Mouse (Mus musculus) ovary, postnatal 36 days (tissue): ENCODE results near the gene Tnrc6c.

Source experiments
- DNase-seq: peaks from one replicate; pipeline ENCODE4 v3.0.0; 2022; ENCODE audit warnings: low spot score, mixed read lengths

The Tnrc6c gene

DNA sequence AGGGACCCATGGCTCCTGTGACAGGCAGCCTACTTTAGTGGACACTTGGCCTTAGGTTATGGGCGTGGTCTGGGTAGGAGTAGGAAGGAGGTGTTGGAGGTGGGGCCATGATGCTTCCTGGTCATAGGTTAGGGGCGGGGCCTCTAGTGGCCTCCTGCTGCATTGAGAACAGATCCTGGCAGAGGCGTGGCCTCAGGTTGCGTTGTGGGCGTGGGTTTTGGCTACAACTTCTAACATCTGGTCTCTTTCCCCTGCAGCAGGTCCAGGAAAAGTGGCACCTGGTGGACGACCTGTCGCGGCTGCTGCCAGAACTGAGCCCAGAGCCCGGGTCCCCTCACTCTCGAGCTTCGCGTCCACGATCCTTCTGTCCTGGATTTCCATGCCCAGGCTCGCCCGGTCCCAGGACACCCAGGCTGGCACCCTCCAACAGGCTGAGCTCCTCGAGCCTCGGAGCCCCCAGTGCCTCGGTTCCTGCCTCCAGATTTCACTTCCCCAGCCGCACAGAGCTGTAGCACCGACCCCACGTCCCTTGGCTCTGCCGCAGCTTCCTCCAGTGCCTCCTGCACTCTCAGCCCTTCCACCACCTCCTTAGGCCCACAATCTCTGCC is 138.3 kb downstream of the Tnrc6c start:
- peak; percentile 38 for DNase-seq

DNA sequence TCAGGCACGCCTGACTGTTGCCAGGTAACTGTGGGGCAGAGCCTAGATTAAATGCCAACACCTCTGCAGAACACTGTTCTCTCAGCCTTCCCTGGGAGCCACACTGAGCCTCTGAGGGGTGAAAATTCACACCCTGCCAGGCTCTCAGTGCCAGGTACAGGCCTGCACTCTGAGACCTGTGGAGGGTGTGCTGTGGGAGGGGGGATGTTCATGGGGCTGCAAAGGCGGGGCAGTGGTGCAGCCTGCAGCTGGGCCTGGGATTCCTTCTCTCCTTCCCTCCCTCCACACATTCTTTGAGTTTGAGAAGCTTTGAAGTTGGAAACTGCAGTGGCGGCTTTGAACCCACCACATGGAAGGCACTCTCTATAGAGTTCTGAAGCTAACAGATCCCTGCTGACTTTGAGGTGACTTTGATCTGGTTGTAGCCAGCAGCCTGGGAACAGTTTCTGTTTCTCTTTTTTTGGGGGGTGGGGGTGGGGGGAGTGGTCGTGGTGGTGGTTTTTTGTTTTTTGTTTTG is 140.0 kb downstream of the Tnrc6c start:
- no peak for DNase-seq

DNA sequence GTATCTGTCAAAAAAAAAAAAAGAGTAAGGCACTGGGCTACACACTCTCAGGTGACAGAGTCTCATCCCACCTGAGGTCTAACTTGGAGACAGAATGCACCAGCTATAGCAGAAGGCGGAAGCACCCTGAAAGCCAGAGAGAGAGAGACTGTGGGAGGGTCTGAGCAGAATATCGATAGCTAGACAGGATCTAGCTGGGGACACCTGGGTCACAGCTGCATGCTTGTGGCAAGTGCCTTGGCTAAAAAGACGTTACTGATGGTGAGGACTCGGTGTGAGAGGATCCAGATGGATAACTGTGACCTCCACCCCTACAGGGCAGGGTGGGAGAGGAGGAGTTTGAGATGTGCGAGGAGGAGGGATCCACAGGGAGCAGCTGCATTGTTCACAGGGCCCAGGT is 142.9 kb downstream of the Tnrc6c start:
- DNase-seq, result no peak

DNA sequence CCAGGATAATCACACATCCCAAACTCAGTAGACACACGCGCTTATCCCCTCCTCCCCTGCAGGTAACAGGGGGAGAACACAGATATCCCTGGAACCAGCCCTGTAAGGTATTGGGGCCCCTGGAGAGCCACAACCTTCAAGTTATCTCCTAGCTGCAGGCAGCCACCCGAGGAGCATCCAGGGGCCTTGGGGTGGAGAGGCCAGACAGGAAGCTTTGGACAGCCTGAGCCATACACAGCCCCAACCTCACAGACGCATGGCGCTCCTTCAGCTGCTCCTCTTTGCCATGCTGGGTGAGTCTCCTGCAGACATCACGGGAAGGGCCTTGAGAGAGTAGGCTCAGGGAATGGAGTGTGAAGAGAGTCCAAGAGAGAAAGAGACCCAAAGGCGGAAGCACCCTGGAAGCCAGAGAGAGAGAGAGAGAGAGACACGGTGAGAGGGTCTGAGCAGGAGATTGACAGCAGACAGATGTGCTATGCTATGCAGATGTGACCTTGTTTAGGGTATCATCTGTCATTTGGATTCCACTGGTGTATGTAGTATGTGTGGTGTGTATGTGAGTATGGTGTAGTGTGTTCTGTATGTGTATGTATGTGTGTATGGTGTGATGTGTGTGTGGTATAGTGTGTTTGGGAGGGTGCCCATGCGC is 143.5 kb downstream of the Tnrc6c start, which contains the start of gene 6030468B19Rik:
Gene 6030468B19Rik, plus strand, starts transcription at position 150 of the 649 bp plus-strand sequence.
- DNase-seq, result no peak

DNA sequence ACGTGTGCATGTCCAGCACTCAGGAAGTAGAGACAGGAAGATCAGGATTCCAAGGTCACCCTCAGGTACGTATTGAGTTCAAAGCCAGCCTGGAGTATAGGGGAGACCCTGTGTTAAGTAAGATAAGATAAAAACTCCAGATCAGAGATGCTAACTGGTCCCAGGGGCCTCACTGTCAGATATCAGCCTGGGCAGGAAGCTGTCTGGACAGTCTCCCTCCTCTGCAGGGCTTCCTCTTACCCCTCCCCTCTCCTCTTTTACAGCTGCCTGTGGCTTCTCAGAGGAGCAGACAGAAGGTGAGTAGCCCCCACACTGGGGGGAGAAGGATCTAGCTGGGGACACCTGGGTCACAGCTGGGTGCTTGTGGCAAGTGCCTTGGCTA is 144.1 kb downstream of the Tnrc6c start:
- no peak for DNase-seq

DNA sequence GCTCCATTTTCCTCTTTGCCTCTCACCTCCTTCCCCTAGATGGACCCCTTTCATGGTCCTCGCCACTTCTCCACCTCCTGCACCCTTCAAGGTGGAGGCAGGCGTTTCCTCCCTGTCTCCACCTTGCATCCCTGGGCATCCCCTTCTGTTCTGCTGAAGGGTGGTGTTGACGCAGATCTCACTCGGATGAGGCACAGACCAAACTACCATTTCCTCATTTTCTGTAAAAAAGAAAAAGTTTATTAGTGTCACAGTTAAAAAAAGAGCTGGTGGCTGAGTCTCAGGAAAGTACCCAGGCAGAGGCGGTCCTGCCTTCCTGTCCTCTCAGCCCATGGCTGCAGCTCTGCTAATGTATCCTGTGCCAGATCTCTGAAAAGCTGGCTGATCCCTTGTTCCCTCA is 145.1 kb downstream of the Tnrc6c start:
- DNase-seq, result no peak

DNA sequence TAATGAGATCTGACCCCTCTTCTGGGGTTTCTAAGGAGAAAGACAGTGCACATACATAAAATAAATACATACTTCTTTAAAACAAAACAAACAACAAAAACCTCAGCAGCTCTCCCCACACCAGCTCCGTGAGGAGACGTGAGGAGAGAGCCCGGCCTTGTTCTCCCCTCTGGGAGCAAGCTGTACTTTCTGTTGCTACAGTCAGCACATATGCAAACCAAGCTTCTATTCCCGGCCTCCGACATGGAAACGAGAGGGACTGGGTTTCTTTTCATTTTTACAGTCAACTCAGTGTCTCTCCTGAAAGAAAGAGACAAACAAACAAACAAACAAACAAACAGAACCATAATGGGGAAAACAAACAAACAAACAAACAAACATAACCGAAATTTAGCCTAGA is 145.9 kb downstream of the Tnrc6c start:
- DNase-seq, result no peak

DNA sequence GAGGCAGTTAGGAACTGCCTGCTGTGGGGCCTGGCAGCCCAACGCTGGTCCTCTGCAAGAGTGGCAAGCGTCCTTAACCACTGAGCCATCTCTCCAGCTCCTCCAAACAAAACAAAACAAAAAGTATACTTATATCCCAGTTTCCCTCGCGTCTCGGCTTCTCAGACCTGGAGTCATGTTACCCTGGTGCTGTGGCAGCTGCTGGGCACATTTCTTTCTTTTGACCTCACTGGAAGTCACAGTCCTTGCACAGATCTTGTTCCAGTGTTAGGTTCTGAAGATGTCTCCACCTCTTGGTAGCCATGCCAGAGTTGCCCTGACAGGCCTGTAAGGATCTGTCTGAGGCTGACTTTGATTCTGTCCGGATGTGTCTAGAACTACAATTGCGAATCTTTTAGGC is 147.6 kb downstream of the Tnrc6c start:
- no peak for DNase-seq

DNA sequence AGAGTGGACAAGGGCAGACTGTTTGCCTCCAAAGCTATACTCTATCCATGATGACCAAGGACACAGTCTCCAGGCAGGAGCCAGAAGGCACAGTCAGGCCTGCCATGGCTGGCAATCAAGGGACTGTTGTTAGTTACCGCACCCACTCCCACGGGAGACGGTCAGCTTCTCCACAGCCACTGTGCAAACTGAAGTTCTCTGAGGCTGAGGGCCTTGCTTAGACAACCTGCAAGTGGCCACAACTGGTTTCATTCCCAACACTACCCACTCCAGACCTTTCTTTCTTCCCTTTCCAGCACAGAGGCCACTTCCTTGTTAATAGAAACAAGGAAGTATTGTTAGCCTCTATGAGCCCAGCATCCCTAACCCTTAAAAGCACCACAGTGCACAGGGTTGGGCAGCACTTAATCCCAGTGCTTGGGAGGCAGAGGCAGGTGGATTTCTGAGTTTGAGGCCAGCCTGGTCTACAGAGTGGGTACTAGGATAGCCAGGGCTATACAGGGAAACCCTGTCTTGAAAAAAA is 149.1 kb downstream of the Tnrc6c start:
- no peak for DNase-seq

DNA sequence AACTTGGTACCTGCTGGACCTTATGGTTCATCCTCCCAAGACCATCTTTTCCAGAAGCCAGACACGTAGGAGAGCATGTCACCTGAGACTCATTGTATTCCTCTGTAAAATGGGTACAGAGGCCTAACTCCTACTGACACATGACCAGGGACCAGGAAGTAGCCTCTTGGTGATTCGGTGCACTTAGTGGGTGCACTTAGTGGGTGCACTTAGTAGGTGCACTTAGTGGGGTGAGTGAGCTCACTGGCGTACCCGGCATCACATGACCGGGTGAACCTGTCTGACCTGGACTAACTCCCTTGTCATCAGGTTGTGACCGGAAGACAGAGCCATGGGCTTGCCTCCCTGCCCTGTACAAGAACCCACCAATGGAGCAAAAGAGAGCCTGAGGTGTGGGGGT is 152.7 kb downstream of the Tnrc6c start:
- DNase-seq, result no peak

DNA sequence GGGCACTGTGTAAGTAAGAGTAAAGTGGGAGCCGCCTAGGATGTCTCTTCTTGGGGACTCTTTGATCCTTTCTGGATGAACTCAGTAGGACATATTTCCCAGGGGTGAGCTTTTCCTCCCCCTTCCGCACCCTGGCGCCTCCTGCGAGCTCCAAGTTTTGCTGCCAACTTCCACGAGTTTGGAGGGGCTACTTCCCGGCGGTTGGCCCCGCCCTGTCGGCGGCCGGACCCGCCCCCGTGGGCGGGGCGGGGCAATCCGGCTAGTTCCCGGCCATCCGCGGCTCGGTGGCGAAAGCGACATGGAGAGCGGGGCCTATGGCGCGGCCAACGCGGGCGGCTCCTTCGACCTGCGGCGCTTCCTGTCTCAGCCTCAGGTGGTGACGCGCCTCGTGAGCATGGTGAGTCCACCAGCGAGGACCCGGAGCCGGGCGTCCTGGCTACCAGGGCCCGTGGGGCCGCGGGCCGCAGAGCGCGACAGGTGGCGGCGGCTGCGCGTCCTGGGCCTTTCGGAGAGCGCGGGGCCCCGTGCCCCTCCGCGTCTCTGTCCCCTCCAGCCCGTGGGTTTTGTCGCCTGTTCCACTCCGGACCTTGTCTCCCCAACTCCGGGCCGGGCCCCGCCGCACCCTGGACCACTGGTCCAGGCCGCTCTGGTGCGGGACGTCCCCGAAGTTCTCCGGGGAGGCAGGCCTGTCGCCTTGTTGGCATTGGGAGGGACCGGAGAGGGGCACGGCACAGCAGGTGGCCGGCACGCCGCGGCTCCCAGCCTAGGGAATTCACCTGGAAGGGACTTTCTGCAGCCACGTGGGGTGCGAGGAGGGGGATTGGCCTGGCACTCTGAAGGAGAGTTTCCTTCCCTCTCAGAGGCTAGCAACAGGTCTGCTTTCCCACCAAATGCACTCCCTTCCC is 155.6 kb downstream of the Tnrc6c start, which contains the start of the genes Gm20708 and Syngr2:
Gene Gm20708, plus strand, starts transcription at position 262 of the 905 bp plus-strand sequence.
Gene Syngr2, plus strand, starts transcription at position 262 of the 905 bp plus-strand sequence.
- DNase-seq, result peak; percentile 82

DNA sequence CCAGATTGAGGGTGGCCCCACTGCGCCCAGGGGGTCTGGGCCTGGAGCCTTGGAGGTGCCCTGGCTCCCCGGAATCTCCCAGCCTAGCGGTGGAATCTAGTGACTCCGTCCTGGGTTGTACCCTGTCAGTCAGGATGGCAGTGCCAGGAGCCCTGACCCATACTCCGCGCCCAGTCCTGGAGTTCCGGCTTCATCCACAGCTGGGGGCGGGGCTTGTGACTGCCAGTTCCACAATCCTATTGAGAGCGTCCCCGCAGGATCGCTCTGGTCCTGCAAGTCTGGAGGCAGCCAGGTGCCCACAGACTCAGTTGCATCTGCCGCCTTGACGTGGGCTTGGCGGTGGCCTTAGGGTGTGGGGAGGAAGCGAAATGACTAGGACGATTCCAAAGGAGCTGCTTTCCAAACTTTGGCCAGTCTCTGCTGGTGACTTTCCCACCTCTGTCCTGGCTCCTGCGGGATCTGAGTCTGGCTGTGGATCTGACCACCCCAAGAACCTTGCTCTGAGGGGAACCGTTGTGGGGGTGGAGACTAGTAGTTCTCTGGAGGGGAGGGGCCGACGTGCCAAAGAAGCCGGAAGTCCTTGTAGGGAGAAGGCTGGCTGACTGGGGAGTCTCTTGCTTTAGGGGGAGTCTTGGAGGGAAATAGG is 156.4 kb downstream of the Tnrc6c start:
- DNase-seq, result peak; percentile 86
